Mouse (Mus musculus): ENCODE data around the gene Vti1a. TPM values are rescaled to one million over a fixed set of nuclear protein-coding genes. Genes with fewer than 3 reads are reported as not detected.

The Vti1a gene
- polyA plus RNA-seq, 1 experiment from 2014 or later: 12.8 TPM

DNA sequence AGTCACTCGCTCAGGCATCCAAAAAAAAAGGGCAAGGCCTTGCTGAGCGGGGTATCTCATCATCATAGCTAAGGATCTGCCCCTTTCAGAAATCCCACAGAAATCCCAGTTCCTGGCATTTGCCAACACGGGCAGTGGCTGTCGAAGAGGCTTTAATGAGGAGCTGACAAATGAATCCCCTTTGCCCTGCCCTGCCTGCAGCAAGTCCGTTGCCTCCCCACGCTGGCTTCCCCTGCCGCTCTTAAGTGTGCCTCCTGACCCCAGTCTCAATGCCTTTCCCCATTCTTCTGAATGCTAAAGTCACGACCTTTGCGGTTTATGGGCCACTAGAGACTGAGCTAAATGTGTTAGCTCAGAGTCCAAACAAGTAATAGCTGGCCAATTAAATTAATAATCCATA lies 352.8 kb downstream of the Vti1a start:
- Histone ChIP-seq H3K36me3 (ENCODE audit: control insufficient read depth, insufficient read depth) (no peaks in the 10 kb centered on the region), H3K27ac (ENCODE audit: low read length) (no peak overlapping the region), H3K9me3 (replicated peaks; ENCODE audit: control insufficient read depth, low read length) (no peaks in the 10 kb centered on the region), H3K4me1 (ENCODE audit: control insufficient read depth, low read depth, low read length) (no peaks in the 10 kb centered on the region), H3K27me3 (ENCODE audit: control insufficient read depth, insufficient read depth, low read depth, low read length) (no peaks in the 10 kb centered on the region), H3K9ac (ENCODE audit: low read depth, low read length) (no peak overlapping the region), H3K4me3 (ENCODE audit: low read depth, low read length) (no peak overlapping the region), H3K4me2 (ENCODE audit: low read depth, low read length) (no peak overlapping the region)
- no peak for ATAC-seq (ENCODE audit: low read depth)
- 63% methylated on average over 9 of the region's 9 CpGs for WGBS (ENCODE audit: insufficient replicate concordance)

Other genes with a start within 250 kb of the Vti1a start
- gene Gpam, start 189.1 kb upstream of the Vti1a start, polyA plus RNA-seq (2015; fragmentation: Nextera tagmentation; extraction: Ambion mirVana): 43.3 and 45.2 TPM in 2 replicates
- gene Tectb, start 135.6 kb upstream of the Vti1a start, polyA plus RNA-seq (2015; fragmentation: Nextera tagmentation; extraction: Ambion mirVana): 0.40 and 0.53 TPM in 2 replicates
- 0.02 and 0.05 TPM in 2 replicates for gene Gucy2g, start 75.1 kb upstream of the Vti1a start, polyA plus RNA-seq (2015; fragmentation: Nextera tagmentation; extraction: Ambion mirVana)
- gene Acsl5, start 64.4 kb upstream of the Vti1a start, polyA plus RNA-seq (2015; fragmentation: Nextera tagmentation; extraction: Ambion mirVana): 203 and 205 TPM in 2 replicates
- 46.9 and 48.5 TPM in 2 replicates for gene Zdhhc6, start 263 bp upstream of the Vti1a start, polyA plus RNA-seq (2015; fragmentation: Nextera tagmentation; extraction: Ambion mirVana)